Mouse (Mus musculus) hindbrain, embryonic 13.5 days (tissue): ENCODE data around the gene Gm17606. TPM values are rescaled to one million over a fixed set of nuclear protein-coding genes. Genes with fewer than 3 reads are reported as not detected.

ENCODE experiments used
- ATAC-seq: fragments of 200-750 bp; cut with Nextera tagmentation; 2 replicates; pipeline ENCODE4 v1.8.0; 2017; ENCODE audit warnings: moderate TSS enrichment; ENCODE audit not compliant: low FRiP score
- H3K27ac ChIP-seq: fragments of 300-500 bp; sonication (generic); 2 replicates; pipeline ENCODE4 v1.5.1; 2015; ENCODE audit warnings: inconsistent platforms, mild to moderate bottlenecking, moderate library complexity
- H3K27me3 ChIP-seq: fragments of 300-500 bp; sonication (generic); 2 replicates; pipeline ENCODE4 v1.6.1; 2015; ENCODE audit warnings: mild to moderate bottlenecking, inconsistent platforms
- H3K36me3 ChIP-seq: fragments of 300-500 bp; sonication (generic); 2 replicates; pipeline ENCODE4 v1.6.1; 2015; ENCODE audit warnings: mild to moderate bottlenecking, inconsistent platforms
- H3K4me1 ChIP-seq: fragments of 300-500 bp; sonication (generic); replicated peaks from 2 replicates; pipeline ENCODE4 v1.6.1; 2015; ENCODE audit warnings: inconsistent platforms
- H3K4me2 ChIP-seq: fragments of 300-500 bp; sonication (generic); 2 replicates; pipeline ENCODE4 v1.6.1; 2015; ENCODE audit warnings: inconsistent platforms, mild to moderate bottlenecking, moderate library complexity
- H3K4me3 ChIP-seq: fragments of 300-500 bp; sonication (generic); 2 replicates; pipeline ENCODE4 v1.5.1; 2015; ENCODE audit warnings: mild to moderate bottlenecking, inconsistent platforms
- H3K9ac ChIP-seq: fragments of 300-500 bp; sonication (generic); 2 replicates; pipeline ENCODE4 v1.6.1; 2015; ENCODE audit warnings: mild to moderate bottlenecking, inconsistent platforms
- H3K9me3 ChIP-seq: fragments of 300-500 bp; sonication (generic); 2 replicates; pipeline ENCODE4 v1.6.1; 2016; ENCODE audit warnings: inconsistent platforms
- WGBS: fragments of 180-500 bp; shearing (Covaris S2); methylation state at CpG from one replicate; pipeline ENCODE4 v1.1.7; 2015; 5-methylcytosine and 5-hydroxymethylcytosine counted together
- polyA plus RNA-seq: library from polyadenylated mRNA; unstranded; fragments of >200 nt; fragmentation: Nextera tagmentation; extraction: Ambion mirVana; gene quantifications from 2 replicates; pipeline ENCODE4 v1.2.1, GENCODE M21; 2015

Gene Gm17606
- not detected in 2 replicates for polyA plus RNA-seq

DNA sequence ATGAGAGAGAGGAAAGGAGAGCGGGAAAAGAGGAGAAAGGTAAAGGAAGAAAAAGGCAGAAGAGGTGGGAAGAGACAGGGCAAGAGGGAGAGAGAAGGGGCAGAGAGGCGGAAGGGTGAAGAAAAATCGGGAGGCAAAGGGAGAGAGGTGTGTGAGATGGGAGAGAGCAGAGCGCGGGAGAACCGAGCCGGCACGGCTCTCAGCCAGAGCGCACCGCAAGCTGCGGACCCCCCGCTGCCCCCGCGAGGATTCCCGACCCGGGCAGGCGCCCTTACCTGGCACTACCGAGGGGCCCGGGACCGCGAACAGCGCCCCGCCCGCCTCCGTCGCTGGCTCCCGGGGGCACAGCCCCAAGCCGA lies at the start of gene Gm17606:
Gene Gm17606 (plus strand): TSS at position 7 of the 359 bp plus-strand sequence.
- Histone ChIP-seq H3K4me3 (peak within 1 kb of the TSS; percentile 80), H3K27me3 (no peaks in the 10 kb centered on the region), H3K4me1 (peaks cover 36% of the 10 kb centered on the region), H3K27ac (peak within 1 kb of the TSS; percentile 92), H3K9ac (peak within 1 kb of the TSS; percentile 98), H3K9me3 (no peaks in the 10 kb centered on the region), H3K4me2 (peak within 1 kb of the TSS; percentile 92), H3K36me3 (peaks cover 68% of the 10 kb centered on the region)
- no peak for ATAC-seq
- WGBS, result 0% methylated on average over 27 of the region's 28 CpGs

DNA sequence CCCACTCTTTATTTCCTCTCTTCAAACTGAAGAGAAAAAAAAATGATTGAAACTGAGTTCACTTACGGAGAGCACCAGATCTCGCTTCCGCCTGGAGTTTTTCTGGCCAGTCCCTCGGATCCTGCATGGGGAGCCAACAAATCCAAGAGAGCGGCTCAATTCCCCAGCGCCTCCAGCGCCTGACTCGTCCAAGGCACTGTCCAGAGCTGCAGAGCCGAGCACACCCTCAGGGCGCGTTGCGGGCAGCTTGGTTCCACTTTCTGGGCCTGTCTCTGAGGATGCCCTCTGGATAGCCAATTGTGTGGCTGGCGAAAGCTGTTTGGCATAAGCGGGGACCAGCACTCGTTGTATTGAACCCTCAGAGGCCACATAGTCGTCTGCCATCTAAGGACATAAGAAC lies 49.7 kb upstream of the Gm17606 start:
- Histone ChIP-seq H3K4me2 (no peak overlapping the region), H3K27me3 (no peaks in the 10 kb centered on the region), H3K4me1 (peaks cover 7% of the 10 kb centered on the region; the same call in 1 of the 2 replicates), H3K36me3 (peaks cover 27% of the 10 kb centered on the region), H3K27ac (no peak overlapping the region), H3K9me3 (no peaks in the 10 kb centered on the region), H3K9ac (no peak overlapping the region), H3K4me3 (no peak overlapping the region)
- ATAC-seq, result no peak
- WGBS, result 92% methylated on average over 16 of the region's 16 CpGs

DNA sequence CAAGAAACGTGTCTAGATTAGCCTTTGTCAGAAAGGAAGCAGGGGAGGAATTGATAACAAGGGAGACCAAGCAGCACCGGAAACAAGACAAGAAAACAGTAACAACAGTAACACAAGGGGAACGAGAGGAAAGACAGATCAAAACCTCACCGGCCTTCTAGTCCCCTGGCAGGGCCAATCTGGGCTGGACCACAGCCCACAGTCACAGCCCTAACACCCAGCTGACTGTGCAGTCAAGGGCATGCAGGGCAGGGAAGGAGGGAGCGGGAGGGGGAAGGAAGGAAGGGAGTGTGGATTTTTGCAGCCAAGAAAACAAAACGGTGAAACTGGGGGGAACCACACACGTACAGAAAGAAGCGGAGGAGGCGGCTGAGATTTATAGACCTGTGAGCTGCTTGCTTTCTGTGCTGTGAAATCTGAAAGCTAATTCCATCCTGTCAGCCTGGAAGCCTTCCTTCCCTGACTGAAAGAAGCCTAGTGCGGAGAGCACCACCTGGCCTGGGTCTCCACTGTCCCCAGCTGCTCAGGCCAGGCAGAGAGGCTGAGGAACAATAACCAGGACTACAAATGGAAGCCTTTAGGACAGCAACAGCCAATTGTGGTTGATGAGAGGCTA lies 48.3 kb upstream of the Gm17606 start:
- 66% methylated on average over 10 of the region's 10 CpGs for WGBS
- H3K4me3 ChIP-seq, result no peak overlapping the region
- peak overlapping the region; percentile 44 for H3K27ac ChIP-seq
- peaks cover 27% of the 10 kb centered on the region for H3K36me3 ChIP-seq
- H3K4me1 ChIP-seq, result peaks cover 7% of the 10 kb centered on the region; the same call in 1 of the 2 replicates
- H3K4me2 ChIP-seq, result no peak overlapping the region
- H3K27me3 ChIP-seq, result no peaks in the 10 kb centered on the region
- no peak for ATAC-seq
- peak overlapping the region; percentile 56; the same call in 1 of the 2 replicates for H3K9ac ChIP-seq
- no peaks in the 10 kb centered on the region for H3K9me3 ChIP-seq

DNA sequence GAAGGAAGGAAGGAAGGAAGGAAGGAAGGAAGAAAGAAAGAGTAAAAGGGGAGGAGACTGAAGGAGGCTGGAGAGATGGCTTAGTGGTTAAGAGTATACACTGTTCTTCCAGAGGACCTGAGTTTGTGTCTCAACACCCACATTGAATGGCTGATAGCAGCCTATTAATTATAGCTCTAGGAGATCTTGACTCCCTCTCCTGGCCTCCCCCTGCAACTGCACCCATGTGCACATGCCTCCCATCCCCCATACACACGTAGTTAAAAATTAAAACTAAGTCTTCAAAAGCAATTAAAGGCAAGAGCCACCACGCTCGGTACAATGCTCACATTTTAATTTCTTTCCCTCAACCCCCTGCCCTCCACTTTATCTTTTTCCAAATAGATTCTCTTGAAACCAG lies 46.7 kb upstream of the Gm17606 start:
- no peak overlapping the region for H3K27ac ChIP-seq
- H3K4me2 ChIP-seq, result no peak overlapping the region
- H3K4me3 ChIP-seq, result no peak overlapping the region
- peaks cover 31% of the 10 kb centered on the region for H3K36me3 ChIP-seq
- no peak for ATAC-seq
- no peak overlapping the region for H3K9ac ChIP-seq
- no peaks in the 10 kb centered on the region for H3K9me3 ChIP-seq
- H3K27me3 ChIP-seq, result no peaks in the 10 kb centered on the region
- 89% methylated on average over 3 of the region's 3 CpGs for WGBS
- H3K4me1 ChIP-seq, result peaks cover 7% of the 10 kb centered on the region; the same call in 1 of the 2 replicates

DNA sequence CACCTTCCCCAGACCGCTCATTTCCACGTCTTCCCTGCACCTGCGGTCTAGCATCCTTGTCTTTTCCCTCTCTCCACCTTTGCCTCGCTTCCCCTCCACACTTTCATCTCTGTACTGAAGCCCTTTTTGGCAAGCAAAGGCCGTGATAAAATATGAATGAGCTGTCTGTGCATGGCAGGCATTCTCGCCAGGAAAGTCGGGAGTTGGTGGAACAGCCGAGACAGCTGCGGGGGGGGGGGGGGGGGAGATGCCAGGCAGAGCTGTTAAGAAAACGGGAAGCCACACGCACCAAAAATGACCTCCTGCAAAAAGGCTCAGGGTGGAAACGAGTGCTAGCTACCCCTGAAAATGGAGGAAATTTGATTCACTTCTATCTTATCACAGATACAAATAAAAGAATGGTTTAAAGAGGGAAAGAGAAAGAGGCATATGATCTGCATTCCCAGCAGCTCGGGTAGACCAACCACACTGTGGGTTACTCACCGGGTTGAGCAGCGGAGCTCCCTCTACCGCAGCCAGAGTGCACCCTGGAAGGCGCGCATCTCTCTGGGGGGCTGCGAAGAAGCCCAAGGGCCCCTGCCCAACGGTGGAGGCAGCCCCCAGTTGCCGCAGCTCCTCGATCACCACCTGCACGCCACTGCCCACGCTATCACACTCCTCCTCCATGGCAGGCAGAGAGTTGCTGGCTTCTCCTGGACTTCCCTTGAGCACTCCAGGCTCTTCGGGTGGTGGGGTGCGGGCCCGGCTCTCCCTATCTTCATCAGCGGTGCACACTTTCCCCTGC lies 45.9 kb upstream of the Gm17606 start:
- 70% methylated on average over 27 of the region's 28 CpGs for WGBS
- no peak for ATAC-seq
- Histone ChIP-seq H3K27me3 (no peaks in the 10 kb centered on the region), H3K36me3 (peaks cover 32% of the 10 kb centered on the region), H3K9me3 (no peaks in the 10 kb centered on the region), H3K4me1 (peaks cover 7% of the 10 kb centered on the region; the same call in 1 of the 2 replicates), H3K27ac (no peak overlapping the region), H3K4me2 (no peak overlapping the region), H3K9ac (0 out of 2 replicates have a peak overlapping the region, but pooled peaks have one; percentile 29), H3K4me3 (no peak overlapping the region)

DNA sequence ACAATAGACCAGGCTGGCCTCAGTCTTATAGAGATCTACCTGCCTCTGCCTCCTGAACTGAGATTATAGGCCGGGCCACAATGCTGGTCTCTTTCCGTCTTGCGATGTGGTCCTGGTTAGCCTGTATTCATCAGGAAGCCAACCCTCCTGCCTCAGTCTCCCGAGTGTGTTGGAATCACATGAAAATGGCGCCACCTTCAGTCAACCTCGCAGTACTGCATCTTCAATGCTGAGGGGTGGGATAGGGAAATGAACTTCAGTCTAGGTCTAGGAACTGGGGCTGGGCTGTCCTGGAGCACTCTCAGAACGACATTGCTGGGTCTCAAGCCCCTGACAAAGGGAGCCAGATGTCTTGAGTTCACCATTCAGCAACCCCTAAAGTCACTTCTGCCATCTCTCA lies 43.7 kb upstream of the Gm17606 start:
- Histone ChIP-seq H3K9me3 (no peaks in the 10 kb centered on the region), H3K4me3 (no peak overlapping the region), H3K27ac (no peak overlapping the region), H3K4me1 (peaks cover 7% of the 10 kb centered on the region), H3K27me3 (no peaks in the 10 kb centered on the region), H3K9ac (no peak overlapping the region), H3K36me3 (peaks cover 18% of the 10 kb centered on the region), H3K4me2 (no peak overlapping the region)
- 81% methylated on average over 7 of the region's 7 CpGs for WGBS
- no peak for ATAC-seq

DNA sequence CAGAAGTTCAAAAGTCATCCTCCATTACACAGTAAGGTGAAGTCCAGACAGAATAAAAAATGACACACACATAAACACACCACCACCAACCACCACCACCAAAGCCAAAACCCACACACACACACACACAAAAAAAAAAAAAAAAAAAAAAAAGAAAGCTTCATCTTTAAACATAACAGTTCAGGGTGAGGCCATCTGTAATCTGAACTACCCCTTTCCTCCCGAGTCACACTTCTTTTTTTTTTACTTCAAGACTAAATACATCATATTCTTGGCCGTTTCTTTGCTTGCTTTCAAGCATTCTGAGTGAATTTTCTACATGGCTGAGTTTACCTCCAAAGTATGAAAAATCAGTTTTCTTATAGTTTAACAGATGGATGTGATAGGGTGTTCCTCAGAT lies 39.2 kb upstream of the Gm17606 start:
- H3K9me3 ChIP-seq, result no peaks in the 10 kb centered on the region
- H3K36me3 ChIP-seq, result peaks cover 4% of the 10 kb centered on the region; the same call in 1 of the 2 replicates
- no peak overlapping the region for H3K9ac ChIP-seq
- H3K4me2 ChIP-seq, result no peak overlapping the region
- no peaks in the 10 kb centered on the region for H3K27me3 ChIP-seq
- no peak overlapping the region for H3K4me3 ChIP-seq
- H3K4me1 ChIP-seq, result peaks cover 28% of the 10 kb centered on the region
- ATAC-seq, result no peak
- 86% methylated on average over 2 of the region's 2 CpGs for WGBS
- no peak overlapping the region for H3K27ac ChIP-seq

DNA sequence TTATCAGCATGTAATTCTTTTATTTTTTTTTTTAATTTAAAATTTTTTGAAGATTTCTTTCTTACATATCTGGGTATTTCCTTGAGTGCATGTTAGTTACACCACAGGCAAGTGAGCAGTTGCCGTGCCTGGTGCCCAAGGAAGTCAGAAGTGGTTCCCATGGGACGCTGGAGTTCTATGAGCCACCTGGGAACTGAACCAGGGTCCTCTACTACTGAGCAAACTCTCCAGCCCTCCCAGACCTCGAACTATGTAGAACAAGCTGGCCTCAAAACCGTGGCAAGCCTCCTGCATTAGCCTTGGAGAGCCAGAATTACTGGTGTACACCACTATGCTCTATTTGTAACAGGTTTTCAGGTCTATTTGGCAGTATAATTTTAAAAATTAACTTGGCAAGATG lies 38.1 kb upstream of the Gm17606 start:
- Histone ChIP-seq H3K4me1 (peaks cover 28% of the 10 kb centered on the region), H3K36me3 (0 out of 2 replicates have a peak, but pooled peaks cover 4% of the 10 kb centered on the region), H3K9me3 (no peaks in the 10 kb centered on the region), H3K4me2 (peak overlapping the region; percentile 52), H3K27ac (peak overlapping the region; percentile 97), H3K9ac (peak overlapping the region; percentile 81), H3K27me3 (no peaks in the 10 kb centered on the region), H3K4me3 (peak overlapping the region; percentile 55)
- ATAC-seq, result no peak
- WGBS, result 39% methylated on average over 4 of the region's 4 CpGs

DNA sequence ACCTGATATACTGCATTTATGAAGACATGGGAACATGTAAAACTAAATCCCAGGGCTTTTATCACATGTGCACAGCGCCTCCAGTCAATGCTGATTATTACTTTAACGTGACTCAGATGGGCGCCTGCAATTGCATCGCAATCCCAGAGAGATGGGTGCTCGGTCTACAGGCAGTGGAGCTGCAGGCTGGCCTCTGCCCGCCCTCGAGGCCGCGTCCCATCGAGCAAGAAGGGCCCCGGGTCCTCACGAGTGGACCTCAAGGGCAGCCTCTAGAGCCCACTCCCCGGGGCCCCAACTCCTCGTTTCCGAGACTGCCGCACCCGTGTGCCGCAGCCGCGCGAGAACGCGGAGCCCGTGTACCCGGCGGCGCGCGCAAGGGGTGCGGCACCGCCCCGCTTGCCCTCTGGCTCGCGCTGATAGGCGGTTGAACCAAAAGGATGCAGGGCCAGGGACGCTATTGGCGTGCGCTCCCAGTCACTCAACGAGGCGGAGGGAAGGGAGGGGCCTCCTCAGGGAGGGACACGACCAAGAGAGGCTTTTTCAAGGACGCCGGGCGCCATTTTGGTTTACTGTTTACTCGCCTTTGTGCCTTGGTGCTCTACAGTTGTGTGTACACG lies 37.6 kb upstream of the Gm17606 start:
- H3K9ac ChIP-seq, result peak overlapping the region; percentile 81
- under 1% methylated on average over 46 of the region's 46 CpGs for WGBS
- H3K9me3 ChIP-seq, result no peaks in the 10 kb centered on the region
- peak overlapping the region; percentile 55 for H3K4me3 ChIP-seq
- peak; percentile 99 for ATAC-seq
- no peaks in the 10 kb centered on the region for H3K27me3 ChIP-seq
- 0 out of 2 replicates have a peak, but pooled peaks cover 4% of the 10 kb centered on the region for H3K36me3 ChIP-seq
- H3K27ac ChIP-seq, result peak overlapping the region; percentile 97
- peaks cover 28% of the 10 kb centered on the region for H3K4me1 ChIP-seq
- peak overlapping the region; percentile 52 for H3K4me2 ChIP-seq

DNA sequence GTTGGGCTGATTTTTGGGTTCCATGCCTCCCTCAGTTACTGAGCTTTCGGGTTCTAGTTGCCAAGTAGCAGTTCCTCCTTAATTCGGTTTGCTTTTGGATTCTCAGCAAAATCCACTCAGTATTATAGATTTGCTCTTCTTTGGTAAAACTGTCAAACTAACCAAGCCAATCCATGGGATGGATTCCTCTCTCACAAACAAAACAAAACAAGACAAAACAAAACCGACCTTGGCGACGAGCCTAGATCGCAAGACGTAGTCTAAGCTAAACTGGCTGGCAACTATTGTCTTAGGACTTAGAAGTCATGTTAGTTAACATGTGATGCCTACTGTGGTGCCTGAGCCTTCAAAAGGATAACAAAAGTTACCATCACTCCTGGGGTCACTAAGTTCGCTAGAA lies 37.1 kb upstream of the Gm17606 start:
- Histone ChIP-seq H3K27me3 (no peaks in the 10 kb centered on the region), H3K4me1 (peaks cover 28% of the 10 kb centered on the region), H3K4me3 (peak overlapping the region; percentile 55), H3K36me3 (0 out of 2 replicates have a peak, but pooled peaks cover 4% of the 10 kb centered on the region), H3K4me2 (peak overlapping the region; percentile 52), H3K9me3 (no peaks in the 10 kb centered on the region), H3K27ac (peak overlapping the region; percentile 97), H3K9ac (no peak overlapping the region)
- ATAC-seq, result no peak
- 83% methylated on average over 8 of the region's 8 CpGs for WGBS

DNA sequence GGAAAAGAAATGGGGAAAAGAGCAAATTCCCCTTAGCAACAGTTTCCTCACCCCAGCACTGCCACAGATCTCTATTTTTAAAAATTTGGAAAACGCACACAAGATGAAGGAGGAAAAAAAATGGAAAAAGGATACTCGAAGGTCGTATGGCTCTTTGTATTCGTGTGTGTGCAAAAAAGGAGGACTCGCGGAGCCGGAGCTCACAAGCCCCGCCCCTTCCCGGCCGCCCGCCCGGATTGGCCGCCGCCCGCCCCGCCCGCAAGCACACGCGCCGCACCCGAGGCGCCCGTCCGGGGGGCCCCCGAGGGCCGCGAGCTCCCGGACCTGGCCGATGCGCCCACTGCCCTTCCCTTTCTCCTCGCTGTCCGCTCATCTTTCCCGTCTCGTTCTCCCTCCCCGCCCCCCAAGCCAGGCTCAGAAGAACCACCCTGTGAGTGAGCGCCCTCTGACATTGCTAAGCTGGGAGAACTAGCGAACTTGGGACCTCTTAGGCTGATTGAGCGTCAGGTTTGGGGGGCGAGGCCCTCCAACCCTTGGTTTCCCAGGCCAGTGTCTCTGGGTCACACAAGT lies 34.9 kb upstream of the Gm17606 start, which contains the start of gene 4931414P19Rik:
Gene 4931414P19Rik (minus strand): TSS at position 242 of the 570 bp plus-strand sequence.
- Histone ChIP-seq H3K4me2 (peak within 1 kb of the TSS; percentile 58), H3K9ac (peak within 1 kb of the TSS; percentile 63), H3K36me3 (peaks cover 5% of the 10 kb centered on the region; the same call in 1 of the 2 replicates), H3K4me3 (peak within 1 kb of the TSS; percentile 48), H3K27ac (peak within 1 kb of the TSS; percentile 78), H3K27me3 (no peaks in the 10 kb centered on the region), H3K4me1 (peaks cover 28% of the 10 kb centered on the region), H3K9me3 (no peaks in the 10 kb centered on the region)
- WGBS, result under 1% methylated on average over 36 of the region's 39 CpGs
- no peak; the same call in 1 of the 2 replicates for ATAC-seq

DNA sequence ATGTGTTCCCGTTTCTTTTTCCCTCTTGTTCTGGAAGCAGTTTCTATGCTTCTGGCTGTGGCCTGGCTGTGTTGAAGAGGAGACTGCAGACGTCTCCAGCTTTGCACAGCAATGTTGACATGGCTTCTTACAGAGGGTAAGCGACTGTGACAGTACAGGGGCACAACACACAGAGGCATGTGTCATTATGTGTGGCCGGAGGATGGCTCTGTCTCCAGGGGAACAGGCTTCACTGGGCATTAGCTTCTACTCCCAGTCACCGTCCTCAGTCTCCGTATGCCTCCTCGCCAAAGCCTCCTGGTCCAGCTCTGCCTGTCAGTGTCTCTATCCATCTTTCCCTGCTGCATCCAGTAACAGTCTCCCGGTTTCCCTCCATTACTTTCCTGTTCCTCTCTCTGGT lies 33.5 kb upstream of the Gm17606 start:
- Histone ChIP-seq H3K27ac (peak overlapping the region; percentile 15), H3K27me3 (no peaks in the 10 kb centered on the region), H3K4me3 (no peak overlapping the region), H3K4me1 (peaks cover 26% of the 10 kb centered on the region), H3K9me3 (no peaks in the 10 kb centered on the region), H3K4me2 (no peak overlapping the region), H3K9ac (no peak overlapping the region), H3K36me3 (peaks cover 12% of the 10 kb centered on the region)
- no peak for ATAC-seq
- WGBS, result 37% methylated on average over 8 of the region's 8 CpGs
